22 mouse cellular contexts compared by ENCODE assay signal in genomic region chr16:52934749-52935148, GRCm38 (mm10).
A peak's percentile ranks its signal among the peaks of the same experiment; 100 is the strongest.
DNase-seq lines count a peak whose midpoint lies in the region; ATAC-seq lines count a peak whose summit lies in the region.
"Had no signal": no experiment of that assay in that cellular context is flagged by ENCODE, and none has a peak within 500 bp of the region (broad histone marks: within the 10 kb centered on the region; RNA-seq: fewer than 3 reads in every experiment).

No protein-coding gene starts in this region.

- no peaks in the 10 kb centered on the region for H3K9me3 ChIP-seq in embryonic facial prominence, embryonic 14.5 days (ENCODE audit: control insufficient read depth, low read length)
- H3K9me3 ChIP-seq in embryonic facial prominence, embryonic 10.5 days = no peaks in the 10 kb centered on the region
- no peaks in the 10 kb centered on the region for H3K9me3 ChIP-seq in limb, embryonic 11.5 days (ENCODE audit: control insufficient read depth, low read length)
- H3K9me3 ChIP-seq in limb, embryonic 10.5 days (replicated peaks) = no peaks in the 10 kb centered on the region
- H3K9me3 ChIP-seq: embryonic facial prominence, embryonic 13.5 days; midbrain, embryonic 12.5 days had no signal

- no peak for ATAC-seq in embryonic facial prominence, embryonic 14.5 days (ENCODE audit: low read depth)
- ATAC-seq in limb, embryonic 11.5 days (ENCODE audit: insufficient number of reproducible peaks, low FRiP score, low TSS enrichment, low read depth) = 0 out of 2 replicates have a peak, but pooled peaks have one; percentile 35
- ATAC-seq: inflammation-experienced regulatory T-cells, adult 6 months; liver, postnatal 0 days; Patski had no signal

- WGBS in embryonic facial prominence, embryonic 14.5 days = 71% methylated on average over 1 of the region's 1 CpGs
- 76% methylated on average over 1 of the region's 1 CpGs for WGBS in embryonic facial prominence, embryonic 10.5 days
- 48% methylated on average over 1 of the region's 1 CpGs for WGBS in limb, embryonic 11.5 days
- 58% methylated on average over 1 of the region's 1 CpGs for WGBS in limb, embryonic 10.5 days

- H3K4me1 ChIP-seq in embryonic facial prominence, embryonic 14.5 days (ENCODE audit: control insufficient read depth, insufficient read depth, low read length) = no peaks in the 10 kb centered on the region
- no peaks in the 10 kb centered on the region for H3K4me1 ChIP-seq in embryonic facial prominence, embryonic 10.5 days
- no peaks in the 10 kb centered on the region for H3K4me1 ChIP-seq in limb, embryonic 11.5 days (ENCODE audit: control insufficient read depth, insufficient read depth, low read length)
- no peaks in the 10 kb centered on the region for H3K4me1 ChIP-seq in limb, embryonic 10.5 days
- H3K4me1 ChIP-seq: embryonic facial prominence, embryonic 13.5 days; midbrain, embryonic 12.5 days had no signal

- DNase-seq in embryonic facial prominence, embryonic 14.5 days (ENCODE audit: low spot score) = peak; percentile 48
- DNase-seq in embryonic facial prominence, embryonic 10.5 days (ENCODE audit: low spot score) = no peak
- DNase-seq in limb, embryonic 11.5 days (ENCODE audit: low spot score) = peak; percentile 35
- DNase-seq in limb, embryonic 10.5 days (ENCODE audit: low spot score) = no peak
- DNase-seq in testis, postnatal 10 days (ENCODE audit: low spot score) = peak; percentile 37
- no peak for DNase-seq in testis, postnatal 14 days (ENCODE audit: low spot score)
- DNase-seq in layer of hippocampus, adult 8-10 months (ENCODE audit: low spot score in 2 of 2) = no peak
- DNase-seq in gastrocnemius, adult 8-10 months (ENCODE audit: low spot score in 2 of 2) = no peak
- DNase-seq: adrenal gland, postnatal 36 days; cerebellum, adult 11-12 months; gastrocnemius, postnatal 36 days; heart, adult 2 months; kidney, adult 18-20 months; layer of hippocampus, adult 9-11 months; liver, postnatal 0 days; lung, postnatal 14 days had no signal

- no peaks in the 10 kb centered on the region for H3K27me3 ChIP-seq in embryonic facial prominence, embryonic 14.5 days (replicated peaks; ENCODE audit: control insufficient read depth, insufficient read depth, low read length)
- H3K27me3 ChIP-seq in embryonic facial prominence, embryonic 10.5 days (replicated peaks; ENCODE audit: low read depth, poor library complexity, severe bottlenecking) = no peaks in the 10 kb centered on the region
- no peaks in the 10 kb centered on the region for H3K27me3 ChIP-seq in limb, embryonic 11.5 days (ENCODE audit: control insufficient read depth, insufficient read depth, low read length)
- H3K27me3 ChIP-seq in limb, embryonic 10.5 days (ENCODE audit: low read depth, poor library complexity, severe bottlenecking) = no peaks in the 10 kb centered on the region
- H3K27me3 ChIP-seq: embryonic facial prominence, embryonic 13.5 days; midbrain, embryonic 12.5 days had no signal

- H3K4me2 ChIP-seq in embryonic facial prominence, embryonic 14.5 days (ENCODE audit: low read depth, low read length) = no peak overlapping the region
- no peak overlapping the region for H3K4me2 ChIP-seq in limb, embryonic 11.5 days (ENCODE audit: low read depth, severe bottlenecking)
- H3K4me2 ChIP-seq: embryonic facial prominence, embryonic 13.5 days; hindbrain, embryonic 14.5 days; liver, embryonic 11.5 days; midbrain, embryonic 12.5 days had no signal

- H3K27ac ChIP-seq in embryonic facial prominence, embryonic 14.5 days (replicated peaks; ENCODE audit: low read depth, low read length) = no peak overlapping the region
- H3K27ac ChIP-seq in embryonic facial prominence, embryonic 10.5 days (replicated peaks) = no peak overlapping the region
- H3K27ac ChIP-seq in limb, embryonic 11.5 days (replicated peaks; ENCODE audit: low read depth, low read length) = no peak overlapping the region
- H3K27ac ChIP-seq in limb, embryonic 10.5 days = no peak overlapping the region
- H3K27ac ChIP-seq: embryonic facial prominence, embryonic 13.5 days; heart, adult 2 months; hindbrain, embryonic 14.5 days; midbrain, embryonic 12.5 days had no signal

- H3K9ac ChIP-seq in embryonic facial prominence, embryonic 14.5 days (ENCODE audit: low read depth, low read length) = no peak overlapping the region
- no peak overlapping the region for H3K9ac ChIP-seq in limb, embryonic 11.5 days (ENCODE audit: low read length)
- H3K9ac ChIP-seq: embryonic facial prominence, embryonic 13.5 days; hindbrain, embryonic 14.5 days; liver, postnatal 0 days; midbrain, embryonic 12.5 days had no signal

- H3K36me3 ChIP-seq in embryonic facial prominence, embryonic 14.5 days (ENCODE audit: control insufficient read depth, insufficient read depth, low read length) = no peaks in the 10 kb centered on the region
- H3K36me3 ChIP-seq in embryonic facial prominence, embryonic 10.5 days (replicated peaks) = no peaks in the 10 kb centered on the region
- H3K36me3 ChIP-seq in limb, embryonic 11.5 days (ENCODE audit: control insufficient read depth, insufficient read depth, low read length) = no peaks in the 10 kb centered on the region
- H3K36me3 ChIP-seq in limb, embryonic 10.5 days = no peaks in the 10 kb centered on the region
- H3K36me3 ChIP-seq: embryonic facial prominence, embryonic 13.5 days; midbrain, embryonic 12.5 days had no signal

- H3K4me3 ChIP-seq in embryonic facial prominence, embryonic 14.5 days (ENCODE audit: low read depth, low read length) = no peak overlapping the region
- H3K4me3 ChIP-seq in embryonic facial prominence, embryonic 10.5 days = no peak overlapping the region
- H3K4me3 ChIP-seq in limb, embryonic 11.5 days (ENCODE audit: low read depth, low read length) = no peak overlapping the region
- H3K4me3 ChIP-seq in limb, embryonic 10.5 days = no peak overlapping the region
- H3K4me3 ChIP-seq: embryonic facial prominence, embryonic 13.5 days; heart, adult 2 months; midbrain, embryonic 12.5 days had no signal

Comparison
In these comparisons a context has a peak if more than half of its experiments do, and no peak if none do; other contexts are left out.
1. DNase-seq: peak in embryonic facial prominence, embryonic 14.5 days (single experiment), limb, embryonic 11.5 days (single experiment) and testis, postnatal 10 days (single experiment); none in embryonic facial prominence, embryonic 10.5 days (single experiment), limb, embryonic 10.5 days (single experiment), testis, postnatal 14 days (single experiment), layer of hippocampus, adult 8-10 months (0 of 2) and gastrocnemius, adult 8-10 months (0 of 2).